Mouse (Mus musculus) MEL (cell line): ENCODE results near the gene Cmpk1.

Experiments
- CTCF ChIP-seq, 3 experiments: IDR thresholded peaks in 2 of 3; conservative IDR thresholded peaks in 1 of 3; 2 replicates each; pipeline ENCODE4 v1.5.1; 2011 to 2012; ENCODE audit warnings: low read length in 3 of 3, low read depth in 2 of 3, mild to moderate bottlenecking in 2 of 3, improper control_type of control experiment in 1 of 3, inconsistent platforms in 1 of 3, mixed read lengths in 1 of 3, moderate library complexity in 1 of 3; ENCODE audit not compliant: control insufficient read depth in 1 of 3, insufficient read depth in 1 of 3, poor library complexity in 1 of 3, severe bottlenecking in 1 of 3
- GATA1 ChIP-seq: IDR thresholded peaks from 2 replicates; pipeline ENCODE4 v1.6.1; 2011; ENCODE audit warnings: low read depth, low read length, improper control_type of control experiment
- JUND ChIP-seq: IDR thresholded peaks from 2 replicates; pipeline ENCODE4 v1.6.1; 2011; ENCODE audit warnings: low read depth, mild to moderate bottlenecking, improper control_type of control experiment, low read length
- MXI1 ChIP-seq: IDR thresholded peaks from 2 replicates; pipeline ENCODE4 v1.6.1; 2011; ENCODE audit warnings: mild to moderate bottlenecking, low read depth, low read length, improper control_type of control experiment
- POLR2A ChIP-seq, 2 experiments: IDR thresholded peaks; 2 replicates each; pipeline ENCODE4 v1.6.1; 2011 to 2012; ENCODE audit warnings: low read length in 2 of 2, mild to moderate bottlenecking in 2 of 2, control low read depth in 1 of 2, improper control_type of control experiment in 1 of 2, low read depth in 1 of 2, moderate library complexity in 1 of 2; ENCODE audit not compliant: control insufficient read depth in 1 of 2, insufficient read depth in 1 of 2, poor library complexity in 1 of 2
- ZC3H11A ChIP-seq: IDR thresholded peaks from 2 replicates; pipeline ENCODE4 v1.6.1; 2012; ENCODE audit warnings: low read depth, mild to moderate bottlenecking, inconsistent platforms, low read length, improper control_type of control experiment
- ZNF384 ChIP-seq: IDR thresholded peaks from 2 replicates; pipeline ENCODE4 v1.6.1; 2012; ENCODE audit warnings: low read depth, mild to moderate bottlenecking, inconsistent platforms, low read length, improper control_type of control experiment

GRCm38 (mm10) chr4:114941311-114941710, 45.7 kb downstream of the Cmpk1 start:
- TF ChIP-seq MXI1 (no peak), CTCF (IDR thresholded peaks at IDR 0.05 in 2 of 3, conservative IDR thresholded peaks at IDR 0.05 in 1 of 3; ENCODE audit: control insufficient read depth in 1 of 3, insufficient read depth in 1 of 3, low read depth in 2 of 3, low read length in 3 of 3, poor library complexity in 1 of 3, severe bottlenecking in 1 of 3) (no peak), JUND (no peak), ZNF384 (no peak), ZC3H11A (no peak), GATA1 (no peak), POLR2A (IDR thresholded peaks at IDR 0.05; ENCODE audit: control insufficient read depth in 1 of 2, insufficient read depth in 1 of 2, low read depth in 1 of 2, low read length in 2 of 2, poor library complexity in 1 of 2) (no peak)
